Mouse (Mus musculus) midbrain, postnatal 0 days (tissue): Measurements from ENCODE around the gene Rtbdn. TPM values are rescaled to one million over a fixed set of nuclear protein-coding genes. Genes with fewer than 3 reads are reported as not detected.
A peak's percentile ranks its signal among the peaks of the same experiment; 100 is the strongest.

ENCODE experiments used
- ATAC-seq: fragments of 200-750 bp; cut with Nextera tagmentation; 2 replicates; pipeline ENCODE4 v1.8.0; 2017; ENCODE audit warnings: moderate number of reproducible peaks, mild to moderate bottlenecking, moderate TSS enrichment, moderate library complexity; ENCODE audit not compliant: low FRiP score
- DNase-seq: peaks from one replicate; pipeline ENCODE4 v3.0.0-alpha.2; 2015; ENCODE audit warnings: low spot score
- H3K27ac ChIP-seq: fragments of 300-500 bp; sonication (generic); 2 replicates; pipeline ENCODE4 v1.5.1; 2014; ENCODE audit warnings: low read depth, mild to moderate bottlenecking, low read length, mixed read lengths
- H3K27me3 ChIP-seq: fragments of 300-500 bp; sonication (generic); 2 replicates; pipeline ENCODE4 v1.6.1; 2014; ENCODE audit warnings: low read length, control low read depth, mixed read lengths; ENCODE audit not compliant: insufficient read depth
- H3K36me3 ChIP-seq: fragments of 300-500 bp; sonication (generic); 2 replicates; pipeline ENCODE4 v1.6.1; 2014; ENCODE audit warnings: low read length, control low read depth, mixed read lengths; ENCODE audit not compliant: insufficient read depth
- H3K4me1 ChIP-seq: fragments of 300-500 bp; sonication (generic); 2 replicates; pipeline ENCODE4 v1.6.1; 2014; ENCODE audit warnings: mild to moderate bottlenecking, control low read depth, antibody characterized with exemption, low read length, mixed read lengths; ENCODE audit not compliant: insufficient read depth
- H3K4me2 ChIP-seq: fragments of 300-500 bp; sonication (generic); 2 replicates; pipeline ENCODE4 v1.6.1; 2014; ENCODE audit warnings: low read depth, mild to moderate bottlenecking, low read length, mixed read lengths; ENCODE audit not compliant: poor library complexity, severe bottlenecking
- H3K4me3 ChIP-seq: fragments of 300-500 bp; sonication (generic); 2 replicates; pipeline ENCODE4 v1.5.1; 2014; ENCODE audit warnings: low read depth, mild to moderate bottlenecking, low read length, moderate library complexity
- H3K9ac ChIP-seq: fragments of 300-500 bp; sonication (generic); replicated peaks from 2 replicates; pipeline ENCODE4 v1.6.1; 2014; ENCODE audit warnings: mild to moderate bottlenecking, low read length, moderate library complexity, mixed read lengths; ENCODE audit not compliant: poor library complexity, severe bottlenecking
- H3K9me3 ChIP-seq: fragments of 300-500 bp; sonication (generic); 2 replicates; pipeline ENCODE4 v1.6.1; 2016; ENCODE audit warnings: low read length, control low read depth
- CTCF ChIP-seq: IDR thresholded peaks from 2 replicates; pipeline ENCODE4 v1.5.1; 2016; ENCODE audit warnings: antibody characterized with exemption, mild to moderate bottlenecking
- WGBS: fragments of 180-500 bp; shearing (Covaris S2); extraction: QIAGEN DNeasy Blood & Tissue Kit; methylation state at CpG from one replicate; pipeline ENCODE4 v1.1.7; 2014; 5-methylcytosine and 5-hydroxymethylcytosine counted together
- polyA plus RNA-seq: library from polyadenylated mRNA; unstranded; fragments of >200 nt; fragmentation: Nextera tagmentation; extraction: Ambion mirVana; gene quantifications from 2 replicates; pipeline ENCODE4 v1.2.1, GENCODE M21; 2015
- total RNA-seq: library from RNA; depleted of rRNA; stranded (reverse); fragments of >200 nt; gene quantifications from 2 replicates; pipeline ENCODE4 v1.2.3, GENCODE M21; 2014

The Rtbdn gene
- total and polyA plus RNA-seq, 2 experiments from 2014 or later: 4.5 to 5.3 TPM

DNA sequence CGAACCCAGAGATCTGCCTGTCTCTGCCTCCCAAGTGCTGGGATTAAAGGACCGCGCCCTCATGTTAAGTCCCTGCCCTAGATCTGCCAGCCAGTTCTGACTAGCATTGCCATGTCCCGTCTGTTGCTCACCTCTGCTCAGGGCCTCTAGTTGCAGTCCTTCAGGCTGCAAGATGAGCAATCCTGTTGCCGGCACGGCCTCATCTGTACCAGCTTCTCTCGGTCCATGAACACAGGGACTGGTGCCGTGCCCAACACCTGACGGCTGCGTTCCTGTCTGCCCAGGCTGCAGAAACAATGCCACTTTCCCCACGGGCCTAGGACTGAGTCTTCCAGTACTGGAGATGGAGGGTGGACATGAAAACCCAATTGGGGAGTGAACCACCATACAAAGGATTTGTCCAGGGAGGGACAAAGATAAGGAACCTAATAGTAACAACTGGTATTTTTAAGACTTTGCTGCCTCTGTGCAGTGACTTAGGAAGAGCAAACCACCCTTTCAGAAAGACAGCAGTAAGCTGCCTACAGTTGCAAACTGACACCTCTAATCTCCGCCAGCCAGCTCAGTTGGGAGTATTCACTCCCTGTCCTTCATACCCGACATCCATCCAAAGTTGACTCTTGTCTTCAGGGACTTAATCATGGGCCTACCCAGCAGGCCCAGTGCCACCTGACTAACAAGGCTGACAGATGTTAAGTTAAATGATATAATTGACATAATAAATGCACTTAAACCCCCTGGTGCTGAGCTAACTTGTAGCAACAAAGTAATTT is 20.9 kb downstream of the Rtbdn start:
- 88% methylated on average over 13 of the region's 13 CpGs for WGBS

DNA sequence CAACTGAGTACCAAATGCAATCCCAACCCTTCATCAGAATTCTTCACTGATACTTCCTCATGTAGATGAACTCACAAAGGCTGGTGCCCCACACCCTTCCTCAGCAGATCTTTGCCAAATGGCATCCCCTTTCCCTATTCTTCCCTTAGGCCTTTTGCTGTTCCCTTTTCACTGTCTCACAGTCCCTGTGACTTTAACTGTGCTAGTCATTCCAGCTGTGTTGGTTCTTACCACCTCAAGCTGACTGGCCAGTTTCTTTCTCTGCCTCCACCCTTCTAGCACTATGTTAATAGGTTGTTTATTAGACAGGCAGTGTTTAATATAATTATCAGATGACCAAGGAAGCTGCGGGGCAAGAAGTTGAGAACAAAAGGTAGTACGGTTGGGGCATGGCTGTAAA is 21.9 kb downstream of the Rtbdn start:
- Histone ChIP-seq H3K9me3 (no peaks in the 10 kb centered on the region), H3K27me3 (no peaks in the 10 kb centered on the region), H3K4me3 (peak overlapping the region; percentile 74), H3K4me1 (peaks cover 13% of the 10 kb centered on the region; the same call in 1 of the 2 replicates), H3K4me2 (peak overlapping the region; percentile 86), H3K9ac (peak overlapping the region; percentile 77; the same call in 1 of the 2 replicates), H3K36me3 (peaks cover 20% of the 10 kb centered on the region), H3K27ac (peak overlapping the region; percentile 91)
- ATAC-seq: no peak
- WGBS: 22% methylated on average over 2 of the region's 2 CpGs
- no peak for TF ChIP-seq CTCF
- DNase-seq: no peak

More for the DNA sequence above, 20.9 kb downstream of the Rtbdn start:
- peaks cover 13% of the 10 kb centered on the region; the same call in 1 of the 2 replicates for H3K4me1 ChIP-seq
- H3K4me2 ChIP-seq: no peak overlapping the region
- TF ChIP-seq CTCF: no peak
- peaks cover 13% of the 10 kb centered on the region for H3K36me3 ChIP-seq
- no peak overlapping the region for H3K4me3 ChIP-seq
- DNase-seq (no peak), ATAC-seq (no peak)
- no peaks in the 10 kb centered on the region for H3K9me3 ChIP-seq
- no peak overlapping the region for H3K9ac ChIP-seq
- no peak overlapping the region for H3K27ac ChIP-seq
- H3K27me3 ChIP-seq: no peaks in the 10 kb centered on the region

DNA sequence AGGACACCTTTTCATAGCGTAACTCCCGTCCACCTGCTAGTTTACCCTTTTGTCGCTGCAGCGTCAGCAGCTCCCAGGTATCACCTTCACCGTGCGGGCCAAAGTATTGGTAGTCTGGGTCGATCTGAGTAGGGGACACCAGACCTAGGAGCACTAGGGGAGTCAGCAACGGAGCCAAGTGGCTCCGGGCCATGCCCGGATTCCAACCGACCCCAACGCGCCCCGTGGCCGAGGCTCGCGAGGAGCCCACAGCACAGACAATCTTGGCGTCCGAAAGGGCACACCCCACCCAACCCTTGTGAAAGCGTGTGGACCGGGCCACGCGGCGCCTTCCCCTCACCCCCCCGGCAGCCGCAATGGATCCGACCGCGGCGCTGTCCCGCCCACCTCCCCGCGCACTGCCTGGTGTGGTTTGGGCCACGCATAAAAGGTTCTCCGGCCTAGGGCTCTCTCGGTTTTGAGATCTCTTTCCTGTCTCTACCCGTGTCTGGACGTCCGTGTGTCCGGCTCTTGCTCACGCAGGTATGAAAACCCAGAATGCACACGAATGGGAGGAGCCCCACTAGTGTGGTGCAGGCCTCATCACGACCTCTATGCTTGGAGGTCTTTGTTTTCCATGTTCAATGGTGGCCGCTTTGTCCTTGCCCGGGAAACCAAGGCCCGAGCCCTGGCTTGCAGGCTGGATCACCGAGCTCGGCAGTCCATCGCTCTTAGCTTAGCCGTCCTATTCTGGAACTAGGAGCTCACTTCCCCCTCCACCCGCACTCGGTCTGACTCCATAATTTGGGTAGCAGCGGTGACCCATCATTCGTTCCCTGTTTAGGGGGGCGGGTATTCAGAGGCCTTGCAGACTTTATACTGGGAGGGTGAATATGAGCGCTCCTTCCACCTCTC is 22.7 kb downstream of the Rtbdn start, which contains the start of the genes Gm49661, Prdx2 and Rnaseh2a:
Gm49661 (minus strand) TSS at position 193 of the 894 bp plus-strand sequence.
Prdx2 (plus strand) TSS at position 347 of the 894 bp plus-strand sequence.
Rnaseh2a (minus strand) TSS at position 527 of the 894 bp plus-strand sequence.
- Histone ChIP-seq H3K4me1 (peaks cover 13% of the 10 kb centered on the region; the same call in 1 of the 2 replicates), H3K4me3 (peak within 1 kb of the TSS; percentile 74), H3K9me3 (no peaks in the 10 kb centered on the region), H3K9ac (peak within 1 kb of the TSS; percentile 77), H3K36me3 (peaks cover 20% of the 10 kb centered on the region), H3K4me2 (peak within 1 kb of the TSS; percentile 86), H3K27ac (peak within 1 kb of the TSS; percentile 91), H3K27me3 (no peaks in the 10 kb centered on the region)
- TF ChIP-seq CTCF: no peak
- peak; percentile 88 for DNase-seq
- ATAC-seq: peak; percentile 83
- under 1% methylated on average over 54 of the region's 56 CpGs for WGBS

DNA sequence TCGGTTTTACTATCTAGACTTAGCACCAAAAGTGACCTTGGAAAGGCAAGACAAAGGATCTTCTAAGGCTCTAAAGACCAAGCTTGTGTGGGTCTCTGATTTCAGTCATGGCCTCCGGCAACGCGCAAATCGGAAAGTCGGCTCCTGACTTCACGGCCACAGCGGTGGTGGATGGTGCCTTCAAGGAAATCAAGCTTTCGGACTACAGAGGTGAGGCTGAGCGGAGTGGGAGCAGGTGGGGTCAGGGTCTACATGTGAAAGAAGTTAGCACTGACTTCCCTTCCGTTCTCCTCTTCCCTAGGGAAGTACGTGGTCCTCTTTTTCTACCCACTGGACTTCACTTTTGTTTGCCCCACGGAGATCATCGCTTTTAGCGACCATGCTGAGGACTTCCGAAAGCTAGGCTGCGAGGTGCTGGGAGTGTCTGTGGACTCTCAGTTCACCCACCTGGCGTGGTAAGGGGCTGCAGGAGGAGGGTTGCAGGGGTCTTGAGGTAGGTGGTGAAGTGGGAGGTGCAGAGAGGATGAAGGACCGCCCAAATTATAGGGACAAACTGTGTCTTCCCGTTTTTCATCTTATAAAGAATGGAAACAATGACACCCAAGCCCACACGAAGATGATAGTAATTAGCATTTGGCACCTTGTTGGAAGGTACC is 23.5 kb downstream of the Rtbdn start:
- no peak for ATAC-seq
- no peaks in the 10 kb centered on the region for H3K27me3 ChIP-seq
- peak overlapping the region; percentile 86 for H3K4me2 ChIP-seq
- H3K36me3 ChIP-seq: peaks cover 20% of the 10 kb centered on the region
- no peak for DNase-seq
- H3K9ac ChIP-seq: peak overlapping the region; percentile 77
- H3K27ac ChIP-seq: peak overlapping the region; percentile 91
- TF ChIP-seq CTCF: no peak
- H3K4me3 ChIP-seq: peak overlapping the region; percentile 74
- peaks cover 9% of the 10 kb centered on the region; the same call in 1 of the 2 replicates for H3K4me1 ChIP-seq
- 5% methylated on average over 21 of the region's 21 CpGs for WGBS
- no peaks in the 10 kb centered on the region for H3K9me3 ChIP-seq

DNA sequence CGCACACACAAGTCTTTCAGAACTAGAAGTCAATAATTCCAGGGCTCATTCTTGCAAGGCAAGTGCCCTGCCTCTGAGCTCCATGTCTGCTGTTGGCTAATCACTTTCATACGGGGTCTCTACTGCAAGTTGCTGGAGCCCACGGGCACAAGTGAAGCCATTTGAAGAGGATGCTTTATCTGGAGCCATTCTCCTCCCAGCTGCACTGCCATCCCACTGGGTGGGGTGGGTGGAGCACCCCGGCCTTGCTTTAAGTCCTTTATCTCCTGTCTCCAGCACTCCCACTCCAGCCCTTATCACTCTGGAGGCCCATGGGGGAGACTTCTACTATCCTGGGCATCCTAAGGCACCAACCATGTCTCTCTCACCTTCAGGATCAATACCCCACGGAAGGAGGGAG is 24.1 kb downstream of the Rtbdn start:
- H3K4me3 ChIP-seq: peak overlapping the region; percentile 74
- peak overlapping the region; percentile 91 for H3K27ac ChIP-seq
- peak overlapping the region; percentile 77; the same call in 1 of the 2 replicates for H3K9ac ChIP-seq
- ATAC-seq (no peak), DNase-seq (no peak)
- WGBS: 51% methylated on average over 5 of the region's 5 CpGs
- no peak for TF ChIP-seq CTCF
- H3K4me1 ChIP-seq: peaks cover 7% of the 10 kb centered on the region; the same call in 1 of the 2 replicates
- peak overlapping the region; percentile 86 for H3K4me2 ChIP-seq
- H3K9me3 ChIP-seq: no peaks in the 10 kb centered on the region
- H3K27me3 ChIP-seq: no peaks in the 10 kb centered on the region
- peaks cover 20% of the 10 kb centered on the region for H3K36me3 ChIP-seq
